Mouse (Mus musculus) olfactory bulb, adult 2 months (tissue): Measurements from ENCODE around the gene Il1r1. TPM values are rescaled to one million over a fixed set of nuclear protein-coding genes. Genes with fewer than 3 reads are reported as not detected.

ENCODE experiments used
- H3K27ac ChIP-seq: fragments of 200-500 bp; 2 replicates; pipeline ENCODE4 v1.5.1; 2012; ENCODE audit warnings: low read depth, low read length; ENCODE audit not compliant: insufficient read depth
- H3K4me1 ChIP-seq: fragments of 200-500 bp; 2 replicates; pipeline ENCODE4 v1.6.1; 2012; ENCODE audit warnings: low read length; ENCODE audit not compliant: control insufficient read depth, insufficient read depth
- H3K4me3 ChIP-seq: fragments of 200-500 bp; 2 replicates; pipeline ENCODE4 v1.5.1; 2012; ENCODE audit warnings: mild to moderate bottlenecking, low read depth, low read length, moderate library complexity; ENCODE audit not compliant: insufficient read depth
- CTCF ChIP-seq: fragments of 200-500 bp; IDR thresholded peaks from 2 replicates; pipeline ENCODE4 v1.5.1; 2012; ENCODE audit warnings: low read depth, mild to moderate bottlenecking, low read length, moderate library complexity; ENCODE audit not compliant: insufficient read depth
- POLR2A ChIP-seq: fragments of 200-500 bp; IDR thresholded peaks from 2 replicates; pipeline ENCODE4 v1.6.1; 2012; ENCODE audit warnings: mild to moderate bottlenecking, low read depth, low read length, moderate library complexity; ENCODE audit not compliant: insufficient read depth
- WGBS: fragments of 180-500 bp; shearing (Covaris S2); methylation state at CpG from one replicate; pipeline ENCODE4 v1.1.7; 2018; 5-methylcytosine and 5-hydroxymethylcytosine counted together
- polyA plus RNA-seq: library from polyadenylated mRNA; stranded (reverse); fragments of >200 nt; gene quantifications from 2 replicates; pipeline ENCODE4 v1.2.4, GENCODE M21; 2012; ENCODE audit warnings: low replicate concordance; ENCODE audit not compliant: missing spikeins, insufficient read depth, insufficient read length

The Il1r1 gene
- polyA plus RNA-seq, 1 experiment, result not detected

DNA sequence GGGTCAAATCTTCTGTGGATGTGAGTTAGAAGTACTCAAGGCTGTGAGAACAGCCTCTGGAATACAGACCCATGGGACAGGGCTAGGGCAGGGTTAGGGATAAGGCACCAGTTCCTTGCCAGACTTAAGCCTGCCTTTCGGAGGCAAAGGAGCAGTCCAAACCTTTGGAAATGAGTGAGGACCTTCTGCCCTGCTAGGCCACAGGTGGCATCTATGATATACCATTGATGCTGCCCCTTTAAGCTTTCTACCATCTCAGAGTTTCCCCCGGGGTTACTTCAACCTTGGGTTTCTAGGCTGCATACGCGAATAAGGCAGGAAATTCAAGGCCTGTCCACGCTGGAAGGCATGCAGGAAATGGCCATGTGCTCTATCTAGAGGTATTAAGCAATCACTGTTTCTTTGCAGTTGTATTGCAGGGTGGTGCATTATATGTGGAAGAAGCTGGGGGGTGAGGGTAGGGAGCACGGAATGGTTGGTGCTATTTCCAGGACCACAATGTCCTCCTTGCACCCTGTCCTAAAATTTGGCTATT, 40.5 kb downstream of the Il1r1 start:
- Histone ChIP-seq H3K27ac (no peak overlapping the region), H3K4me3 (no peak overlapping the region), H3K4me1 (peaks cover 12% of the 10 kb centered on the region)
- TF ChIP-seq POLR2A (no peak), CTCF (no peak)
- WGBS, result 95% methylated on average over 6 of the region's 6 CpGs

DNA sequence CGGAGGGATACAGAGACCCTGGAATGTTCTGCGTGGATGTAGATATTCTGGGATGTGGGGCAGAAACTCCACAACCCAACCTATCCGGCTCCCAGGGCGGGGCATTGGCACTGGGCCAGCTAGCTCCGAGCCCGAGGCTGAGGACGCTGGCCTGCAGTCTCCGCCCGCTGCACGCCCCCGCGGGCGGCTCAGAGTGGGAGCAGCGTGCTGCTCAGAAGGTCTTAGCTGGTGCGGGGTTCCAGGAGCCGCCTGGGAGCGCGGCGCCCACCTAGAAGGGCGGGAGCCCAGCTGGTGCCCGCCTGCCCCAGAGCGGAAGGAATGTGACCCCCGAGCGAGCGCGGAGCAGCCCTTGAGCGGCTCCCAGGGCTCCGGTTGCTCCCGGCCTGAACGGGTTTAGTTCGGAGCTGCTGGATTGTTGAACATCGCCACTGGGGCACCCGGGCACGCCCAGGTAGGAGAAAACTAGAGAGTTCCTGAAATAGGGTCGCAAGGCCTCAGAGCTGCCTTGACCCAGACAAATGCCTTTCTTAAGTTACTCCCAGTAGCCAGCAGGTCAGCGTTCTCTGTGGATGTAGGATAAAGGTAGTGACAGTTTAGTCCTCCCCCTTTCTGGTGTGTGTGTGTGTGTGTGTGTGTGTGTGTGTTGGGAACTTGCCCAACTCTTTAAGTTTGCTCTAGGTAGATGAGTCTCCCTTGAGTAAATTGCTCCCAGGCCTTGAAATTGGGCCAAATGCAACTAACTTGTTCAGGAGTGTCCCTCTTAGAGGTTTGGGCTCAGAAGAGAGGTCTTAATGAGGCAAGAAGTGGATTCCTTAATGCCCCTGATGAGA, 41.8 kb downstream of the Il1r1 start:
- 3% methylated on average over 36 of the region's 36 CpGs for WGBS
- H3K4me1 ChIP-seq, result peaks cover 12% of the 10 kb centered on the region
- H3K4me3 ChIP-seq, result peak overlapping the region; percentile 25
- H3K27ac ChIP-seq, result no peak overlapping the region
- TF ChIP-seq POLR2A (no peak), CTCF (no peak)

DNA sequence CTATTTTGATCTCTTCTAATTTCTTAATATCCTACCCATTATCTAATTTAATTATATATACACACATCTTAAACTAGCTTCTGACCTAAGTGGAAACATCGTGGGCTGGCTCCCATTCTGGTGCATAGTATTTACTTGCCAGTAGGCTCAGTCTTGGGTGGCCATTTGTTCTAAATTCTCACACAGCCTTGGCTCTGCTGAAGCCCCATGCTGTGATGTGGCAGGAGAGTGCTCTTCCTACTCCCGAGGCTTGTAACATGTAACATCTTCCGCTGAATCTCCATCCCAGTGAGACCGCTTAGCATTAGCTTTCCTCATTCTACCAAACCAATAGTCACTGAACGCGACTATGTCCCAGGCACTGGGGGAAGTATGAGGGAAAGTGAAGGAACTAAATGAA, 43.0 kb downstream of the Il1r1 start:
- H3K27ac ChIP-seq, result no peak overlapping the region
- no peak overlapping the region for H3K4me3 ChIP-seq
- H3K4me1 ChIP-seq, result peaks cover 12% of the 10 kb centered on the region
- TF ChIP-seq POLR2A, result no peak
- no peak for TF ChIP-seq CTCF
- 46% methylated on average over 6 of the region's 6 CpGs for WGBS

DNA sequence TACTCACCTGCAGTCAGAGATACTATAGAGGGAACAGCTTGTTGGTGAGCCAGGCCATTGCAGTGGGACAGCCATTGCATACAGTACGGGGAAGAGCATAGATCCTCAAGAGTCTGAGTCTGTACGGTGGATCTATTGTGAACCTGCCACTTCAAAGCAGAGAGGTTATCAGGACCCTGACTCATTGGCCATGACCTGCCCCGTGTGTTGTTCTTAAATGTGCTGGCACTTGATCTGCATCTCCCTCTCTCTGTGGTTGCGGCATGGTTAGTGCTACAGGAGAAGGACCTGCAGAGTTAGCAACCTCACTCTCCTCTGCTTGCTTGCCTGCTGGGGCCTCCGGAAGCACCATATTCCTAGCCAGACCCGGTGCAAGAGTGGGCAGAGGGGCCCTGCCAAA, 43.7 kb downstream of the Il1r1 start:
- H3K27ac ChIP-seq, result no peak overlapping the region
- peaks cover 12% of the 10 kb centered on the region for H3K4me1 ChIP-seq
- WGBS, result 91% methylated on average over 6 of the region's 6 CpGs
- no peak overlapping the region for H3K4me3 ChIP-seq
- TF ChIP-seq CTCF (no peak), POLR2A (no peak)

DNA sequence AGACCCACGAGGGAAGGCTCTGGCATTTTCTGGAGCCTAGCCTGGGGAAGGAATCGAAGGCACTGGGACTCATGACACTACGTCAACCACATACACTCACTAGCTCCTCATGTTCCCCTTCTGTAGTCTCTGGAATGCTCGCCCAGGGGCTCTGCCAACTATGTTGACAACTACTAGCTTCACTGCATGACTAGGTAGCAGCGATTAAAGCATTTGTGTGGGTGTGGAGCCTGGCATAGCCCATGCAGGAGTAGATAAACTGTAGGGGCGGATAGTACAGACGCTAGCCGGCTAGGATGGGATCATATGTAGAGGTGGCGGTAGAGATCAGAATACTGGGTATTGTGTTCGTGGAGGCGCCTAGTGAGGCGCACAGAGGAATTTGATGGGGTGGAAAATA, 45.5 kb downstream of the Il1r1 start:
- H3K27ac ChIP-seq, result no peak overlapping the region
- WGBS, result 86% methylated on average over 12 of the region's 12 CpGs
- H3K4me1 ChIP-seq, result peaks cover 12% of the 10 kb centered on the region
- no peak overlapping the region for H3K4me3 ChIP-seq
- no peak for TF ChIP-seq POLR2A
- no peak for TF ChIP-seq CTCF

DNA sequence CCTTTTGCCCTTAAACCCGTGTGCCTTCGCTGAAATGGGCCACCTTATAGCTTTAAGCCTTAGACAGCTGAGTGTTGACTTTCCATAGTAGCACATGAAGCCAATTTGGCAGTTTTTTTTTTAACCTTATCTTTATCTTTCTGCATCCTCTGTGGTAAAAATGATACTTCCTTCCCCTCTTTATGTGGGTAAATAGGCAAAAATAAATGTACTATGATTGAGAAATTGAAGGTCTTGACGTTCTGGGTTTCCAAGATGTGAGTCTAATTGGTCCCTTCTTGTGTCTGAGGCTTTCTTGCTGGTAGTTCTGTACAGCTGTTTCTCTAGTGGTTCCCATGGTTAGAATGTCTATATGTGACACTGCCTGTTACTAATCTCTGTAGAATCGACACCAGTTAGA, 46.2 kb downstream of the Il1r1 start:
- Histone ChIP-seq H3K27ac (no peak overlapping the region), H3K4me3 (no peak overlapping the region), H3K4me1 (peaks cover 10% of the 10 kb centered on the region)
- no peak for TF ChIP-seq CTCF
- WGBS, result 87% methylated on average over 4 of the region's 4 CpGs

DNA sequence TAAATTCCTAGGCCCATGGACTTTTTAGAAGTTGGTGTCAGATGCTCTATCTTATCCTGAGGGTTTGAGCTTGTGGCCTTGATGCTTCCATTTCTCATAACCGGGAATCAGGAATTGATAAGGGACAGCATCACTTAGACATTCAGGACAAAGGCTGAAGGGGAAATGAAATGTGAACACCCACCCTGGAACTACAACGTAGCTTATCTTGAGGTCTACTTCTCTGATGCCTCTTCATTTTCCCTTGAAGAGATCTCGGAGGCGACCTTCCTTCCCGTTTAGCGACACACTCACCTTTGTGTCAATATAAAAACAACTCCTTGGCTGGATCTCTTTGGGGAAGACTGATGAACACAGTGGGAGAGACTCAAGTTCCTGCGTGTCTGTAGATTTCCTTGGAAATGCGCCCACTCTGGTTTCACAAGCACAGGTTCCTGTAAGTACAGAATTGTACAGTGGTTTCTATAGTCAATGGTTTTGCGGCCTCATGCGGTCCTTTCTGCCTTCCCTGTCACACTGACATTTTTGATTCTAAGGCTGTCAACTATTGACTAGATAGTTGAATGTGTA, 46.7 kb downstream of the Il1r1 start:
- TF ChIP-seq CTCF (no peak), POLR2A (no peak)
- Histone ChIP-seq H3K4me3 (no peak overlapping the region), H3K4me1 (peaks cover 5% of the 10 kb centered on the region), H3K27ac (no peak overlapping the region)
- WGBS, result 94% methylated on average over 10 of the region's 10 CpGs

GRCm38 (mm10) chr1:40272204-40272603, 47.3 kb downstream of the Il1r1 start:
- no peak overlapping the region for H3K27ac ChIP-seq
- WGBS, result 92% methylated on average over 3 of the region's 3 CpGs
- TF ChIP-seq CTCF (no peak), POLR2A (no peak)
- H3K4me1 ChIP-seq, result peaks cover 2% of the 10 kb centered on the region
- no peak overlapping the region for H3K4me3 ChIP-seq

DNA sequence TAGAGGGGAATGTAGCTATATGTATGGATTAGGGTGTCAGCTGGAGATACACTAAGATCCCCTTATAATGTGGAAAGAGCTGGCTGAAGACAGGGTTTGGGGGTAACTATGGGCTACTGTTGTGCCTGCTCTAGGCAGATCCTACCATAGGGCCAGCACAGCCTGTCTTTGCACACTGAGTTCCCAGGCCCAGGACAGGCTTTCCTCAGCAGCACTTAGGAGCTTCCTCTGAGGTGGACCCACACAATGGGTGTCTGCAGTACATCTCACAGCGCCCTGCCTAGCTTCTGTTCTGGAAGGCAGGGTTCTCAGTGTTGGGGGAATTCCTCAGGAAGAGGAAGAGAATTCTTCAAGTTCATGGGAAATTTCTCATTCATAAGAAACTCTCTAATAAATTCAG, 48.6 kb downstream of the Il1r1 start:
- Histone ChIP-seq H3K4me3 (no peak overlapping the region), H3K4me1 (no peaks in the 10 kb centered on the region), H3K27ac (no peak overlapping the region)
- TF ChIP-seq POLR2A (no peak), CTCF (no peak)
- WGBS, result 96% methylated on average over 1 of the region's 1 CpGs
